ENCODE assay signal across 29 mouse cellular contexts in the genomic region with DNA sequence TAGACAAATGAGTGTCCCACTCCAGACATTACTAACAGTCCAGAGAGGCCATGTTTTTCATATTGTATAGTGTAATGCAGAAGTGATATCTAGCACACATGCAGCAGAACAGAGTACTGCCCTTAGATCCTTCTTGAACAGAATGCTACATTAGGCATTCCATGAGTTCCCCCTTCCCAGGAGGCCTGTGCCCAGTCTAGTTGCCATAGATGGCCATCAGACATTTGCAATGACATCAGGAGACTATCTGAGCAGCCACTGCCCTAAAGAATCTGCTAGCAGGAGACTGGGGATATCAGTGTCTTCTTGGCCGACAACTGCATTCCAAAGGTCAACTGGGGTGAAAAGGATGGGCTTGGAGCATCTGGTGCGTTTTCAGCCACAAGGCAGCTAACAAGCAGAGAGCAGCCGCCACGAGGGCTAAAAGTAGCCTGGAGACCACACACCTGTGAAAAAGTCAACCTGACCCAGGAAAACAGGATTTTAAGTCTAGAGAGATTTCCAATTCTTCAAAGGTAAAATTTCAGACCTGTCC. TPM values are rescaled to one million over a fixed set of nuclear protein-coding genes. Genes with fewer than 3 reads are reported as not detected.
DNase-seq lines count a peak whose midpoint lies in the region; ATAC-seq and TF ChIP-seq lines count a peak whose summit lies in the region.
"Had no signal": no experiment of that assay in that cellular context is flagged by ENCODE, and none has a peak within 500 bp of the region (broad histone marks: within the 10 kb centered on the region; RNA-seq: fewer than 3 reads in every experiment).

No protein-coding gene starts in this region.

- no peaks in the 10 kb centered on the region for H3K4me1 ChIP-seq in midbrain, postnatal 0 days (ENCODE audit: insufficient read depth, low read length)
- H3K4me1 ChIP-seq: forebrain, embryonic 12.5 days; kidney, embryonic 15.5 days; midbrain, embryonic 12.5 days had no signal

- WGBS in midbrain, postnatal 0 days, result 71% methylated on average over 4 of the region's 4 CpGs

- no peaks in the 10 kb centered on the region for H3K27me3 ChIP-seq in midbrain, postnatal 0 days (ENCODE audit: insufficient read depth, low read length)
- H3K27me3 ChIP-seq: CH12.LX; embryonic facial prominence, embryonic 13.5 days; forebrain, embryonic 12.5 days; heart, embryonic 13.5 days; kidney, embryonic 15.5 days; liver, embryonic 13.5 days; megakaryocyte, embryonic 14.5 days; midbrain, embryonic 12.5 days had no signal

- no peak overlapping the region for H3K4me3 ChIP-seq in midbrain, postnatal 0 days (ENCODE audit: low read depth, low read length)
- H3K4me3 ChIP-seq: embryonic facial prominence, embryonic 13.5 days; erythroblast, embryonic 14.5 days; forebrain, embryonic 12.5 days; heart, embryonic 13.5 days; kidney, embryonic 15.5 days; liver, embryonic 13.5 days; megakaryocyte, embryonic 14.5 days; midbrain, embryonic 12.5 days had no signal

- DNase-seq in heart, postnatal 4 days, result peak; percentile 19
- no peak for DNase-seq in heart, adult 9 months (ENCODE audit: low spot score in 2 of 2)
- DNase-seq in gastrocnemius, adult 8-10 months (ENCODE audit: low spot score in 2 of 2), result peak; percentile 38 to 64
- DNase-seq in gastrocnemius, postnatal 36 days, result peak; percentile 25 to 28
- DNase-seq in liver, result no peak
- no peak for DNase-seq in midbrain, postnatal 0 days (ENCODE audit: low spot score)
- DNase-seq: adrenal gland, adult 8-10 months; cerebellum, adult 2 months; cerebellum, postnatal 25 days; forebrain, postnatal 0 days; heart, postnatal 14 days; kidney, adult 18-20 months; kidney, postnatal 25 days; liver, embryonic 13.5 days; lung, adult 18-20 months; lung, postnatal 4 days; right cerebral cortex, postnatal 4 days; thymus, adult 2 months; thymus, postnatal 4 days had no signal

- no peak overlapping the region for H3K9ac ChIP-seq in midbrain, postnatal 0 days (replicated peaks; ENCODE audit: low read length, poor library complexity, severe bottlenecking)
- H3K9ac ChIP-seq: embryonic facial prominence, embryonic 13.5 days; forebrain, embryonic 12.5 days; forebrain, postnatal 0 days; heart, embryonic 13.5 days; kidney, embryonic 15.5 days; liver, embryonic 13.5 days; midbrain, embryonic 12.5 days had no signal

- intact Hi-C loops in gastrocnemius, postnatal 36 days (cut with DNase I), result no loop called here

- TF ChIP-seq CTCF in midbrain, postnatal 0 days (IDR thresholded peaks at IDR 0.05), result no peak

- H3K27ac ChIP-seq in midbrain, postnatal 0 days (ENCODE audit: low read depth, low read length), result no peak overlapping the region
- H3K27ac ChIP-seq: embryonic facial prominence, embryonic 13.5 days; forebrain, embryonic 12.5 days; heart, embryonic 13.5 days; kidney, embryonic 15.5 days; liver, embryonic 13.5 days; midbrain, embryonic 12.5 days had no signal

- no peak for ATAC-seq in midbrain, postnatal 0 days (ENCODE audit: low FRiP score)
- ATAC-seq: forebrain, postnatal 0 days; hindbrain, embryonic 16.5 days; lung, postnatal 0 days had no signal

- H3K4me2 ChIP-seq in midbrain, postnatal 0 days (ENCODE audit: low read depth, low read length, poor library complexity, severe bottlenecking), result no peak overlapping the region
- H3K4me2 ChIP-seq: embryonic facial prominence, embryonic 13.5 days; forebrain, embryonic 12.5 days; heart, embryonic 13.5 days; kidney, embryonic 15.5 days; liver, embryonic 13.5 days; midbrain, embryonic 12.5 days had no signal

- no peaks in the 10 kb centered on the region for H3K36me3 ChIP-seq in midbrain, postnatal 0 days (ENCODE audit: insufficient read depth, low read length)
- H3K36me3 ChIP-seq: embryonic facial prominence, embryonic 13.5 days; forebrain, embryonic 12.5 days; heart, embryonic 13.5 days; kidney, embryonic 15.5 days; liver, embryonic 13.5 days; midbrain, embryonic 12.5 days had no signal

- no peaks in the 10 kb centered on the region for H3K9me3 ChIP-seq in midbrain, postnatal 0 days (ENCODE audit: low read length)
- H3K9me3 ChIP-seq: embryonic facial prominence, embryonic 13.5 days; forebrain, embryonic 12.5 days; heart, embryonic 13.5 days; kidney, embryonic 15.5 days; liver, embryonic 13.5 days; megakaryocyte, embryonic 14.5 days; midbrain, embryonic 12.5 days had no signal

RNA-seq across cellular contexts. Expression of gene Mef2c, which starts 11.2 kb away (rescaled TPM):
- total RNA-seq in heart, postnatal 4 days (2021), result 100 to 1,000 TPM; 108 to 116 TPM
- 100 to 1,000 TPM; 425 to 467 (median 426) TPM for total RNA-seq in gastrocnemius, adult 8-10 months (2022)
- total RNA-seq in gastrocnemius, postnatal 36 days (2021), result 100 to 1,000 TPM; 330 to 357 TPM
- 32.9 and 35.1 TPM in 2 replicates for total RNA-seq in midbrain, postnatal 0 days (2014; rRNA removed)
- 44.6 and 50.7 TPM in 2 replicates for polyA plus RNA-seq in midbrain, postnatal 0 days (2015; fragmentation: Nextera tagmentation; extraction: Ambion mirVana)

Comparison
In these comparisons a context has a peak if more than half of its experiments do, and no peak if none do; other contexts are left out.
1. DNase-seq: peak in heart, postnatal 4 days (single experiment), gastrocnemius, adult 8-10 months (2 of 2) and gastrocnemius, postnatal 36 days (2 of 2); none in heart, adult 9 months (0 of 2), liver (single experiment) and midbrain, postnatal 0 days (single experiment).